Mouse (Mus musculus): ENCODE measurements around the gene Olfr536. TPM values are rescaled to one million over a fixed set of nuclear protein-coding genes. Genes with fewer than 3 reads are reported as not detected.
"Not testable (repeated sequence)": the region's sequence is repeated elsewhere in the genome, so short reads cannot be mapped to it uniquely, and the experiment has no call there.

The Olfr536 gene
- polyA plus RNA-seq (2015; fragmentation: Nextera tagmentation; extraction: Ambion mirVana): not detected in 2 replicates

DNA sequence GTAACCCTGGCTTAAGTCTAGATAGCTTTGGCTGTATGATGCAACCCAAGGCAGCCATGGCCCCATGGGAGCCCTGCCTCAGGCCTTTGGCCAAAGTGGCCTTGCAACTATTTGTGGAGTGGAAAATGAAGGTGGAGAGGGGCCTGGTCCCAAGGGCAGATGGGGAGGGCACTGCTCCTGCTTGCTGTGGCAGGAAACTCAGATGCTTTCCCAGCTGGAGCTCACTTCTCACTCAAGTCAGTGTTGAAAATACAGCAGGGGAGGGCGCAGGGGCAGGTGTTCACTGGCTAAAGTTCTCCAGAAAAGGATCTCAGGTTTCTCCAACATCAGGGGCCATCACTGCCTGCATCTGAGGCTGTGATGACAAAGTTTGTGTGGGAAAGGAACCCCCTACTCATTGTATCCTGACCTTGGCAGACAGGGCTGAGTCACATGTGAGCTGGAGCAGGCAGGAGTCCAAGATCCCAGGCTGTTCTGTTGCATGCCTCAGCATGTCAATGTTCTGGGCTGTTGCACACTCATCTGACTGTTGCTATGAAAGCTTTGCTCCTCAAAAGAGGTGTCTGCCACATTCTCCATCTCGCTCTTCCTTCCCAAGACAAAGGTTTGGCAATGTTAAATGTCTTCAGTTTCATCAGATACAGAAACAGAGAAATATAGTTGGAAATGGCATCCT lies at the start of gene Olfr536:
TSS of gene Olfr536 (minus strand) at position 51 of the 676 bp plus-strand sequence.
- ATAC-seq (replicated peaks; ENCODE audit: extremely low read depth, insufficient read depth, low FRiP score); H3K4me2 ChIP-seq (ENCODE audit: low read depth, low read length); H3K27me3 ChIP-seq (ENCODE audit: control insufficient read depth, insufficient read depth, low read length); H3K4me1 ChIP-seq (ENCODE audit: control insufficient read depth, insufficient read depth, low read length); H3K9me3 ChIP-seq (replicated peaks; ENCODE audit: control insufficient read depth, low read length); H3K36me3 ChIP-seq (ENCODE audit: control insufficient read depth, insufficient read depth); H3K4me3 ChIP-seq (ENCODE audit: low read length); H3K9ac ChIP-seq (ENCODE audit: low read length); H3K27ac ChIP-seq (ENCODE audit: low read length): not testable (repeated sequence)
- 73% methylated on average over 2 of the region's 2 CpGs for WGBS

DNA sequence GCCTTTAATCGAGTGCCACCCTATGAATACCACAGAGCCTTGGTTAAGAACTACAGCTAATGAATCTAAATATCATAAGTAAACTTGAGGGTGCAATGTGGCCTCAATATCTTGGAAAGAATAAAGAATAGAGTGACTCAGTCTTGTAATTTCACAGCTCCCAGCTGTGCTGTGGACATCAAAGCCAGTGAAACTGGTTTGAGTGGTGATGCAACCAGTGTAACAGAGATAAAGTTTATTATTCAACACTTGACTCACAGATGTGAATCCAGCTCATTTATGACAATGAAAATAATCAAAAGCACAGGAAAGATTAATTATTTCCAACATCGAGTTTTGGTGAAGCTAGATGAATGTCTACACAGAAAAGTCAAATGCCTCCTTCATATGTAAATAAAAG lies 32.5 kb upstream of the Olfr536 start:
- no peaks in the 10 kb centered on the region for H3K4me1 ChIP-seq (ENCODE audit: control insufficient read depth, insufficient read depth, low read length)
- no peaks in the 10 kb centered on the region for H3K9me3 ChIP-seq (replicated peaks; ENCODE audit: control insufficient read depth, low read length)
- H3K36me3 ChIP-seq (ENCODE audit: control insufficient read depth, insufficient read depth): no peaks in the 10 kb centered on the region
- no peak for ATAC-seq (replicated peaks; ENCODE audit: extremely low read depth, insufficient read depth, low FRiP score)
- no peak overlapping the region for H3K9ac ChIP-seq (ENCODE audit: low read length)
- WGBS: 52% methylated on average over 2 of the region's 2 CpGs
- no peaks in the 10 kb centered on the region for H3K27me3 ChIP-seq (ENCODE audit: control insufficient read depth, insufficient read depth, low read length)
- H3K4me2 ChIP-seq (ENCODE audit: low read depth, low read length): no peak overlapping the region
- no peak overlapping the region for H3K27ac ChIP-seq (ENCODE audit: low read length)
- no peak overlapping the region for H3K4me3 ChIP-seq (ENCODE audit: low read length)

DNA sequence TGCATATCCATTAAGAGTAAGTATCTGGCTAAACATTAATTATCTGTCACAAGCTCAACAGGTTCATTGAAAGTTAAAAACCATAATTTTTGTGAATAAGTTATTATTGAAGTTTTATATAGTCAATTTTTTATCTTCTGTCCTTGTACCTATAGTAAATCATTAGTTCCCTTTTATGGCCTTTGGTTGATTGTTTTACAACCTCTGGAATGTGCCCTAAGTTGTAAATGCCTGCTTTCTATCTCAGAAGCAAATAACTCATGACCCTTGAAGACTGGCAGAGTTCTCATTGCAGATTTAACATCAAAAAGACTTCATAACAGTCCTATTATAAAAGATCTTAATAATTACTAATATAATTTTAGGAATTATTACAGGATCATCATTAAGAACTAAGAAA lies 12.5 kb downstream of the Olfr536 start:
- Histone ChIP-seq H3K27ac (ENCODE audit: low read length) (no peak overlapping the region), H3K9me3 (replicated peaks; ENCODE audit: control insufficient read depth, low read length) (no peaks in the 10 kb centered on the region), H3K4me1 (ENCODE audit: control insufficient read depth, insufficient read depth, low read length) (no peaks in the 10 kb centered on the region), H3K4me2 (ENCODE audit: low read depth, low read length) (no peak overlapping the region), H3K36me3 (ENCODE audit: control insufficient read depth, insufficient read depth) (no peaks in the 10 kb centered on the region), H3K27me3 (ENCODE audit: control insufficient read depth, insufficient read depth, low read length) (no peaks in the 10 kb centered on the region), H3K9ac (ENCODE audit: low read length) (no peak overlapping the region), H3K4me3 (ENCODE audit: low read length) (no peak overlapping the region)
- ATAC-seq (replicated peaks; ENCODE audit: extremely low read depth, insufficient read depth, low FRiP score): no peak

DNA sequence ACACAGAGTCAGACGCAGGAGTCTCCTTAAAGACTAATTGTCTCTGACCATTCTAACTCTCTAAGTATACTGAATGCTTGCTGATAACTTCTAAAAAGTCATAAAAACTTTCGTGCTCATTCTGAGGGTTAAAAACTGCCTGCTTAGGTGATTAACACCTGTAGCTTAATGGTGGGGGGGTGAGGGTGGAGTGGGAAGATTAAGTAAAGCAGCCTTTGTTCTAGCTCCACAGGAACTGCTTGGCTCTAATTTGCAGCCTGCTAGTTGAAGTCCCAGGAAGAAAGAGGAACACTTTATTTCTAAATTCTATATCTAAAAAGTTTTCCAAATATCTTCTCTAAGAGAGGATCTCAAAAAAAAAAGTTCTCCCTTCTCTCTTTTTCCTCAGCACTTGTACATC lies 13.0 kb downstream of the Olfr536 start:
- H3K4me1 ChIP-seq (ENCODE audit: control insufficient read depth, insufficient read depth, low read length): no peaks in the 10 kb centered on the region
- 29% methylated on average over 2 of the region's 2 CpGs for WGBS
- no peak overlapping the region for H3K4me3 ChIP-seq (ENCODE audit: low read length)
- H3K27ac ChIP-seq (ENCODE audit: low read length): no peak overlapping the region
- no peak overlapping the region for H3K9ac ChIP-seq (ENCODE audit: low read length)
- no peak overlapping the region for H3K4me2 ChIP-seq (ENCODE audit: low read depth, low read length)
- ATAC-seq (replicated peaks; ENCODE audit: extremely low read depth, insufficient read depth, low FRiP score): no peak
- no peaks in the 10 kb centered on the region for H3K9me3 ChIP-seq (replicated peaks; ENCODE audit: control insufficient read depth, low read length)
- no peaks in the 10 kb centered on the region for H3K27me3 ChIP-seq (ENCODE audit: control insufficient read depth, insufficient read depth, low read length)
- no peaks in the 10 kb centered on the region for H3K36me3 ChIP-seq (ENCODE audit: control insufficient read depth, insufficient read depth)

DNA sequence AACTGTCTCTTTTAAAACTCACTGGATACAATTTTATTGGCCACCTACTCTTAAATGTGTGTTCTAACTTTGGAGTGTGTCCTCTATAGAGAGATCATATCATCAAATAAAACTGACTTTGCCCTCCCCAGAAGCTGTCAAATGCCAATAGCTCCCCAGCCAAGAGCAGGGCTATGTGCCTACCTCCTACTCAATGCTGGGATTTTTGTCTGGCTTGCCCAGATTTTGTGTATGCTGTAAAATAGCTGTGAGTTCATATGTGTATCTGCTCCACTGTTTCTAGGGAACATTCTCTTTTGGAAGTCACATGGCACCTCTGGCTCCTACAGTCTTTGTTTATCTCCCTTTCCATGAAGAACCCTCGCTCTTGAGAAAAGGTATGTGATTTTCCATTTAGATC lies 18.2 kb downstream of the Olfr536 start:
- Histone ChIP-seq H3K9me3 (replicated peaks; ENCODE audit: control insufficient read depth, low read length) (no peaks in the 10 kb centered on the region; the same call in 1 of the 2 replicates), H3K9ac (ENCODE audit: low read length) (no peak overlapping the region), H3K4me2 (ENCODE audit: low read depth, low read length) (no peak overlapping the region), H3K4me3 (ENCODE audit: low read length) (no peak overlapping the region), H3K36me3 (ENCODE audit: control insufficient read depth, insufficient read depth) (no peaks in the 10 kb centered on the region), H3K4me1 (ENCODE audit: control insufficient read depth, insufficient read depth, low read length) (no peaks in the 10 kb centered on the region), H3K27ac (ENCODE audit: low read length) (no peak overlapping the region), H3K27me3 (ENCODE audit: control insufficient read depth, insufficient read depth, low read length) (no peaks in the 10 kb centered on the region)
- 68% methylated on average over 1 of the region's 1 CpGs for whole genome bisulfite sequencing
- ATAC-seq (replicated peaks; ENCODE audit: extremely low read depth, insufficient read depth, low FRiP score): no peak

DNA sequence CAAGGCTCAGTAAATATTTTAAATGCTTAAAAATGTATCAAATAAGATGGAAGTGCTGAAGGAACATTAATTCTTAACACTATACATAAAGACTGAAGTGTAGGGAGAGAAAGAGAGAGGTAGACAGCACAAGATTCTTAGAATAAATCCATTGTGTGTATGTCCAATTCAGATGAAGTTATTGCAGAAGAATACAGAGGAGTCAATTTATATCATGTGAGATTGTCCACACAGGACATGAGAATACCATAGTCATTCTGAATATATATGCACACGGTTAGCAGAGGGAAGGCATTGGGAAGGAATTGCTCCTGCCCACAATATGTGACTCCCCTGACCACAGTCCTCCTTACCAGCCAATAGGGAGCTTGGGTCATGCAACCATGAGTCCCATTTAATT lies 23.3 kb downstream of the Olfr536 start, which contains the start of gene Olfr535:
TSS of gene Olfr535 (plus strand) at position 301 of the 400 bp plus-strand sequence.
- 67% methylated on average over 1 of the region's 1 CpGs for WGBS

DNA sequence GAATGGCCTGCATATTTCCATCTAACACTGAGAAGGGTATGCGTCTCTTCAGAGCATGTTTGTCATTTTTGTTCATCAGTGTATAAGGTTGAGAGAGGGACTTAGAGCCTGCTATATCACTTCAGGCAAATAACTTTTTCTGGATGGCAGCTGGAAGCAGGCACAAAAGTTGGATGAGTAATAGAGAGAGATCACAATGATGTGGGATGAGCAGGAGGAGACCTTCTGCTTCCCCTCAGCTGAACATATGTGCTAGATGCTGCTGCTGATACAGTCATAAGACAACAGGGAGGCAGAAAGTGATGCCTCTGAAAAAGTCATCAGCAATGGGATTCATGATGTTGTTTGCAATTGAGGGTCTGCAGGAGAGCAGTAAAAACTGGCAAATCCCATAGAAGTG lies 28.5 kb downstream of the Olfr536 start:
- H3K9ac ChIP-seq (ENCODE audit: low read length): no peak overlapping the region
- no peaks in the 10 kb centered on the region for H3K27me3 ChIP-seq (ENCODE audit: control insufficient read depth, insufficient read depth, low read length)
- H3K27ac ChIP-seq (ENCODE audit: low read length): no peak overlapping the region
- H3K9me3 ChIP-seq (replicated peaks; ENCODE audit: control insufficient read depth, low read length): peaks cover 9% of the 10 kb centered on the region
- no peaks in the 10 kb centered on the region for H3K36me3 ChIP-seq (ENCODE audit: control insufficient read depth, insufficient read depth)
- no peaks in the 10 kb centered on the region for H3K4me1 ChIP-seq (ENCODE audit: control insufficient read depth, insufficient read depth, low read length)
- no peak for ATAC-seq (replicated peaks; ENCODE audit: extremely low read depth, insufficient read depth, low FRiP score)
- WGBS: 88% methylated on average over 1 of the region's 1 CpGs
- H3K4me2 ChIP-seq (ENCODE audit: low read depth, low read length): no peak overlapping the region
- no peak overlapping the region for H3K4me3 ChIP-seq (ENCODE audit: low read length)

More for the DNA sequence above, 23.3 kb downstream of the Olfr536 start, which contains the start of gene Olfr535:
- Histone ChIP-seq H3K27ac (ENCODE audit: low read length) (no peak within 1 kb of the TSS), H3K4me2 (ENCODE audit: low read depth, low read length) (no peak within 1 kb of the TSS), H3K9ac (ENCODE audit: low read length) (no peak within 1 kb of the TSS), H3K36me3 (ENCODE audit: control insufficient read depth, insufficient read depth) (no peaks in the 10 kb centered on the region), H3K9me3 (replicated peaks; ENCODE audit: control insufficient read depth, low read length) (peaks cover 2% of the 10 kb centered on the region), H3K27me3 (ENCODE audit: control insufficient read depth, insufficient read depth, low read length) (no peaks in the 10 kb centered on the region), H3K4me1 (ENCODE audit: control insufficient read depth, insufficient read depth, low read length) (no peaks in the 10 kb centered on the region), H3K4me3 (ENCODE audit: low read length) (no peak within 1 kb of the TSS)
- no peak for ATAC-seq (replicated peaks; ENCODE audit: extremely low read depth, insufficient read depth, low FRiP score)

DNA sequence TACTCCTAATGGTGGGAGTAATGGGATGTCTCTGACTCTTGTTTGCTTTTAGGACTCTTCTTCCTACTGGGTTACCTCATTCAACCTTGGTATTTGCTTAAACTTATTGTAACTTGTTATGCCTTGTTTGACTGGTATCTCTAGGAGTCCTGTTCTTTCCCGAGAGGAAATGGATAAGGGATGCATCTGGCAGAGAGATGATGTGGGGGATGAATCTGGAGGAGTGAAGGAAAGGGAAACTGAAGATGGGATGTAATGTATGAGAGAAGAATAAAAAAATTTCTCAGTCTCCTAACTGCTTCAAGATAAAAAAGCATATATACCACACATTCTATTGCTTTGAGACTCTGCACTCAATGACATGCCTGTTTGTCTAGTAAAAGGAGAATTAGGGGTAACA lies 29.3 kb downstream of the Olfr536 start:
- no peak overlapping the region for H3K9ac ChIP-seq (ENCODE audit: low read length)
- 47% methylated on average over 1 of the region's 1 CpGs for WGBS

DNA sequence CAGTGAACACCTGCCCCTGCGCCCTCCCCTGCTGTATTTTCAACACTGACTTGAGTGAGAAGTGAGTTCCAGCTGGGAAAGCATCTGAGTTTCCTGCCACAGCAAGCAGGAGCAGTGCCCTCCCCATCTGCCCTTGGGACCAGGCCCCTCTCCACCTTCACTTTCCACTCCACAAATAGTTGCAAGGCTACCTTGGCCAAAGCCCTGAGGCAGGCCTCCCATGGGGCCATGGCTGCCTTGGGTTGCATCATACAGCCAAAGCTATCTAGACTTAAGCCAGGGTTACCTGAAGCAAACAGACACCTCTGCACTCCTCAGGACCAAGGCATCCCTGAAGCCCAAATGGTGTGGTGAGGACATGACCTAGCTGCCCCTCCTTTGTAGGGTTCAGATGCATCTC lies 44.1 kb downstream of the Olfr536 start, which contains the start of gene Olfr533:
TSS of gene Olfr533 (plus strand) at position 301 of the 400 bp plus-strand sequence.
- not testable (repeated sequence) for H3K27me3 ChIP-seq (ENCODE audit: control insufficient read depth, insufficient read depth, low read length); H3K36me3 ChIP-seq (ENCODE audit: control insufficient read depth, insufficient read depth); H3K9me3 ChIP-seq (replicated peaks; ENCODE audit: control insufficient read depth, low read length); H3K4me2 ChIP-seq (ENCODE audit: low read depth, low read length); H3K4me1 ChIP-seq (ENCODE audit: control insufficient read depth, insufficient read depth, low read length); H3K27ac ChIP-seq (ENCODE audit: low read length); H3K4me3 ChIP-seq (ENCODE audit: low read length); ATAC-seq (replicated peaks; ENCODE audit: extremely low read depth, insufficient read depth, low FRiP score); H3K9ac ChIP-seq (ENCODE audit: low read length)
- 100% methylated on average over 1 of the region's 1 CpGs for WGBS

More for the DNA sequence above, 29.3 kb downstream of the Olfr536 start:
- no peak overlapping the region for H3K27ac ChIP-seq (ENCODE audit: low read length)
- H3K4me3 ChIP-seq (ENCODE audit: low read length): no peak overlapping the region
- no peaks in the 10 kb centered on the region for H3K36me3 ChIP-seq (ENCODE audit: control insufficient read depth, insufficient read depth)
- H3K4me1 ChIP-seq (ENCODE audit: control insufficient read depth, insufficient read depth, low read length): no peaks in the 10 kb centered on the region
- no peak overlapping the region for H3K4me2 ChIP-seq (ENCODE audit: low read depth, low read length)
- no peaks in the 10 kb centered on the region for H3K27me3 ChIP-seq (ENCODE audit: control insufficient read depth, insufficient read depth, low read length)
- no peak for ATAC-seq (replicated peaks; ENCODE audit: extremely low read depth, insufficient read depth, low FRiP score)
- peaks cover 9% of the 10 kb centered on the region for H3K9me3 ChIP-seq (replicated peaks; ENCODE audit: control insufficient read depth, low read length)
